ENCODE assay signal across 7 mouse cellular contexts in genomic region chr5:9111759-9112158, GRCm38 (mm10). TPM values are rescaled to one million over a fixed set of nuclear protein-coding genes. Genes with fewer than 3 reads are reported as not detected.
DNase-seq lines count a peak whose midpoint lies in the region; ATAC-seq lines count a peak whose summit lies in the region.

No protein-coding gene starts in this region.

- H3K27ac ChIP-seq in embryonic facial prominence, embryonic 14.5 days (replicated peaks; ENCODE audit: low read depth, low read length) = no peak overlapping the region

- no peak overlapping the region for H3K4me3 ChIP-seq in embryonic facial prominence, embryonic 14.5 days (ENCODE audit: low read depth, low read length)

- H3K4me1 ChIP-seq in embryonic facial prominence, embryonic 14.5 days (ENCODE audit: control insufficient read depth, insufficient read depth, low read length) = no peaks in the 10 kb centered on the region

- H3K36me3 ChIP-seq in embryonic facial prominence, embryonic 14.5 days (ENCODE audit: control insufficient read depth, insufficient read depth, low read length) = peaks cover 5% of the 10 kb centered on the region; the same call in 1 of the 2 replicates

- H3K9ac ChIP-seq in embryonic facial prominence, embryonic 14.5 days (ENCODE audit: low read depth, low read length) = no peak overlapping the region

- peak; percentile 83 for DNase-seq in ES-CJ7 (ENCODE audit: low read depth, low spot score)
- peak; percentile 41 to 52 for DNase-seq in adrenal gland, adult 18-20 months (ENCODE audit: low spot score in 2 of 2)
- peak; percentile 62 for DNase-seq in embryonic facial prominence, embryonic 14.5 days (ENCODE audit: low spot score)
- DNase-seq in layer of hippocampus, postnatal 10 days (ENCODE audit: low spot score in 2 of 2) = peak; percentile 49 to 59
- DNase-seq in lung, postnatal 36 days = peak; percentile 91
- peak; percentile 50 for DNase-seq in right cerebral cortex, postnatal 14 days

- H3K27me3 ChIP-seq in embryonic facial prominence, embryonic 14.5 days (replicated peaks; ENCODE audit: control insufficient read depth, insufficient read depth, low read length) = no peaks in the 10 kb centered on the region

- 16% methylated on average over 5 of the region's 5 CpGs for WGBS in embryonic facial prominence, embryonic 14.5 days

- no peaks in the 10 kb centered on the region for H3K9me3 ChIP-seq in embryonic facial prominence, embryonic 14.5 days (ENCODE audit: control insufficient read depth, low read length)

- no peak overlapping the region for H3K4me2 ChIP-seq in embryonic facial prominence, embryonic 14.5 days (ENCODE audit: low read depth, low read length)

- ATAC-seq in embryonic facial prominence, embryonic 14.5 days (ENCODE audit: low read depth) = peak; percentile 81
- peak; percentile 79 to 86 for ATAC-seq in hematopoietic stem cell, adult 5-6 weeks (replicated peaks in 1 of 2; ENCODE audit: insufficient read depth in 1 of 2, low FRiP score in 2 of 2, low TSS enrichment in 1 of 2, low read depth in 1 of 2, poor library complexity in 2 of 2, severe bottlenecking in 2 of 2)

RNA-seq across cellular contexts. Expression of gene Tmem243, which starts 11.3 kb away (rescaled TPM):
- 10 to 100 TPM; 23.5 to 42.7 TPM for total RNA-seq in adrenal gland, adult 18-20 months (2021)
- 12.9 and 13.3 TPM in 2 replicates for polyA plus RNA-seq in embryonic facial prominence, embryonic 14.5 days (2014; fragmentation: Nextera tagmentation; extraction: Ambion mirVana)
- total RNA-seq in hematopoietic stem cell, adult 5-6 weeks (2017) = 13.3 and 23.6 TPM in 2 replicates
- 1 to 10 TPM; 6.7 to 6.8 TPM for total RNA-seq in layer of hippocampus, postnatal 10 days (2021)

RNA-seq across cellular contexts. Expression of gene Dmtf1, which starts 49.8 kb away (rescaled TPM):
- 10 to 100 TPM; 26.3 to 28.9 TPM for total RNA-seq in adrenal gland, adult 18-20 months (2021)
- polyA plus RNA-seq in embryonic facial prominence, embryonic 14.5 days (2014; fragmentation: Nextera tagmentation; extraction: Ambion mirVana) = 50.0 and 53.8 TPM in 2 replicates
- total RNA-seq in hematopoietic stem cell, adult 5-6 weeks (2017) = 78.0 and 86.6 TPM in 2 replicates
- total RNA-seq in layer of hippocampus, postnatal 10 days (2021) = 10 to 100 TPM; 46.2 to 47.2 TPM
